Mouse (Mus musculus): ENCODE data around the gene Pdlim5.

GRCm38 (mm10) chr3:142293561-142293960 is 101.9 kb downstream of the Pdlim5 start:
- TF ChIP-seq CTCF (IDR thresholded peaks at IDR 0.05; ENCODE audit: control insufficient read depth, insufficient read depth, insufficient replicate concordance, low read depth, low read length) (no peak), POLR2A (IDR thresholded peaks at IDR 0.05; ENCODE audit: control insufficient read depth, low read depth, low read length) (no peak)

Measured in testis, adult 2 months (tissue).